Mouse (Mus musculus): Measurements from ENCODE around the gene Yjefn3. TPM values are rescaled to one million over a fixed set of nuclear protein-coding genes. Genes with fewer than 3 reads are reported as not detected.

The Yjefn3 gene
- polyA plus RNA-seq, 2 experiments = 0.30 to 0.79 TPM

- TF ChIP-seq EP300 (IDR thresholded peaks at IDR 0.05; ENCODE audit: low read depth) = no peak
- no peak for TF ChIP-seq CTCF (IDR thresholded peaks at IDR 0.05; ENCODE audit: low read depth)
- WGBS (ENCODE audit: insufficient replicate concordance) = 68% methylated on average over 6 of the region's 6 CpGs
- Histone ChIP-seq H3K9ac (replicated peaks) (no peak overlapping the region), H3K36me3 (replicated peaks; ENCODE audit: control insufficient read depth, insufficient read depth, low read depth) (peaks cover 10% of the 10 kb centered on the region), H3K4me1 (replicated peaks; ENCODE audit: control insufficient read depth in 2 of 2, insufficient read depth in 2 of 2, low read length in 1 of 2) (peaks cover 0 to 7% of the 10 kb centered on the region in 2 experiments; a peak in 2 of 4 replicates), H3K27ac (no peak overlapping the region), H3K27me3 (ENCODE audit: control insufficient read depth, insufficient read depth, low read length) (peaks cover 10% of the 10 kb centered on the region), H3K9me3 (ENCODE audit: control insufficient read depth, low read length) (no peaks in the 10 kb centered on the region), H3K4me2 (ENCODE audit: low read depth) (no peak overlapping the region), H3K4me3 (ENCODE audit: insufficient read depth in 1 of 2, low read depth in 2 of 2, low read length in 2 of 2) (no peak overlapping the region)
- ATAC-seq (ENCODE audit: insufficient read depth) (no peak), DNase-seq (ENCODE audit: low read depth in 3 of 3, low spot score in 3 of 3) (no peak)
These were observed 7.6 kb downstream of the Yjefn3 start for GRCm38 (mm10) chr8:69894836-69895332.

GRCm38 (mm10) chr8:69893863-69894262 lies 8.6 kb downstream of the Yjefn3 start:
- H3K4me2 ChIP-seq (ENCODE audit: low read depth) = no peak overlapping the region
- H3K27me3 ChIP-seq (ENCODE audit: control insufficient read depth, insufficient read depth, low read length) = peaks cover 20% of the 10 kb centered on the region
- H3K36me3 ChIP-seq (replicated peaks; ENCODE audit: control insufficient read depth, insufficient read depth, low read depth) = peaks cover 10% of the 10 kb centered on the region
- H3K27ac ChIP-seq = no peak overlapping the region
- H3K9me3 ChIP-seq (ENCODE audit: control insufficient read depth, low read length) = no peaks in the 10 kb centered on the region
- TF ChIP-seq CTCF (IDR thresholded peaks at IDR 0.05; ENCODE audit: low read depth) = peak; percentile 80
- no peak for TF ChIP-seq EP300 (IDR thresholded peaks at IDR 0.05; ENCODE audit: low read depth)
- H3K4me1 ChIP-seq (replicated peaks; ENCODE audit: control insufficient read depth in 2 of 2, insufficient read depth in 2 of 2, low read length in 1 of 2) = 0 out of 4 replicates have a peak, but pooled peaks cover 0 to 3% of the 10 kb centered on the region in 2 experiments
- ATAC-seq (ENCODE audit: insufficient read depth) (peak; percentile 18; the same call in 1 of the 2 replicates), DNase-seq (ENCODE audit: low read depth in 3 of 3, low spot score in 3 of 3) (peak in 2 of 3 experiments; percentile 52 to 56)
- no peak overlapping the region for H3K9ac ChIP-seq (replicated peaks)
- no peak overlapping the region for H3K4me3 ChIP-seq (ENCODE audit: insufficient read depth in 1 of 2, low read depth in 2 of 2, low read length in 2 of 2)
- WGBS (ENCODE audit: insufficient replicate concordance) = 61% methylated on average over 17 of the region's 17 CpGs

GRCm38 (mm10) chr8:69890813-69891241 lies 11.7 kb downstream of the Yjefn3 start:
- TF ChIP-seq EP300 (IDR thresholded peaks at IDR 0.05; ENCODE audit: low read depth) (no peak), CTCF (IDR thresholded peaks at IDR 0.05; ENCODE audit: low read depth) (peak; percentile 79)
- H3K9ac ChIP-seq (replicated peaks) = no peak overlapping the region
- peaks cover 10% of the 10 kb centered on the region for H3K36me3 ChIP-seq (replicated peaks; ENCODE audit: control insufficient read depth, insufficient read depth, low read depth)
- ATAC-seq (ENCODE audit: insufficient read depth) = no peak
- H3K4me1 ChIP-seq (replicated peaks; ENCODE audit: control insufficient read depth in 2 of 2, insufficient read depth in 2 of 2, low read length in 1 of 2) = no peaks in the 10 kb centered on the region
- no peak overlapping the region for H3K4me3 ChIP-seq (ENCODE audit: insufficient read depth in 1 of 2, low read depth in 2 of 2, low read length in 2 of 2)
- no peak for DNase-seq (ENCODE audit: low read depth in 3 of 3, low spot score in 3 of 3)
- H3K9me3 ChIP-seq (ENCODE audit: control insufficient read depth, low read length) = no peaks in the 10 kb centered on the region
- no peak overlapping the region for H3K27ac ChIP-seq
- peaks cover 51% of the 10 kb centered on the region for H3K27me3 ChIP-seq (ENCODE audit: control insufficient read depth, insufficient read depth, low read length)
- WGBS (ENCODE audit: insufficient replicate concordance) = 40% methylated on average over 19 of the region's 19 CpGs
- no peak overlapping the region for H3K4me2 ChIP-seq (ENCODE audit: low read depth)

- 5% methylated on average over 32 of the region's 32 CpGs for WGBS (ENCODE audit: insufficient replicate concordance)
- Histone ChIP-seq H3K9me3 (ENCODE audit: control insufficient read depth, low read length) (no peaks in the 10 kb centered on the region), H3K9ac (replicated peaks) (no peak overlapping the region), H3K27me3 (ENCODE audit: control insufficient read depth, insufficient read depth, low read length) (peaks cover 70% of the 10 kb centered on the region), H3K4me2 (ENCODE audit: low read depth) (0 out of 2 replicates have a peak overlapping the region, but pooled peaks have one; percentile 8), H3K4me1 (replicated peaks; ENCODE audit: control insufficient read depth in 2 of 2, insufficient read depth in 2 of 2, low read length in 1 of 2) (no peaks in the 10 kb centered on the region), H3K27ac (no peak overlapping the region), H3K4me3 (ENCODE audit: insufficient read depth in 1 of 2, low read depth in 2 of 2, low read length in 2 of 2) (no peak overlapping the region), H3K36me3 (replicated peaks; ENCODE audit: control insufficient read depth, insufficient read depth, low read depth) (peaks cover 5% of the 10 kb centered on the region)
- no peak for ATAC-seq (ENCODE audit: insufficient read depth)
- no peak for DNase-seq (ENCODE audit: low read depth in 3 of 3, low spot score in 3 of 3)
- TF ChIP-seq EP300 (IDR thresholded peaks at IDR 0.05; ENCODE audit: low read depth) = no peak
- no peak for TF ChIP-seq CTCF (IDR thresholded peaks at IDR 0.05; ENCODE audit: low read depth)
These were observed 13.6 kb downstream of the Yjefn3 start for GRCm38 (mm10) chr8:69888902-69889301.

GRCm38 (mm10) chr8:69888244-69888866 lies 14.2 kb downstream of the Yjefn3 start:
- DNase-seq (ENCODE audit: low read depth in 3 of 3, low spot score in 3 of 3) = no peak
- no peak overlapping the region for H3K27ac ChIP-seq
- no peaks in the 10 kb centered on the region for H3K9me3 ChIP-seq (ENCODE audit: control insufficient read depth, low read length)
- WGBS (ENCODE audit: insufficient replicate concordance) = 10% methylated on average over 24 of the region's 24 CpGs
- no peaks in the 10 kb centered on the region for H3K36me3 ChIP-seq (replicated peaks; ENCODE audit: control insufficient read depth, insufficient read depth, low read depth)
- peaks cover 75% of the 10 kb centered on the region for H3K27me3 ChIP-seq (ENCODE audit: control insufficient read depth, insufficient read depth, low read length)
- H3K4me2 ChIP-seq (ENCODE audit: low read depth) = no peak overlapping the region
- ATAC-seq (ENCODE audit: insufficient read depth) = no peak
- no peak overlapping the region for H3K9ac ChIP-seq (replicated peaks)
- H3K4me1 ChIP-seq (replicated peaks; ENCODE audit: control insufficient read depth in 2 of 2, insufficient read depth in 2 of 2, low read length in 1 of 2) = no peaks in the 10 kb centered on the region
- TF ChIP-seq CTCF (IDR thresholded peaks at IDR 0.05; ENCODE audit: low read depth) (no peak), EP300 (IDR thresholded peaks at IDR 0.05; ENCODE audit: low read depth) (no peak)
- no peak overlapping the region for H3K4me3 ChIP-seq (ENCODE audit: insufficient read depth in 1 of 2, low read depth in 2 of 2, low read length in 2 of 2)
